Mouse (Mus musculus): ENCODE measurements around the gene Bdp1. TPM values are rescaled to one million over a fixed set of nuclear protein-coding genes. Genes with fewer than 3 reads are reported as not detected.

The Bdp1 gene
- 10 to 100 TPM; 36.3 to 38.6 TPM for total RNA-seq (2021)
- long read RNA-seq, experiment 1, partial matches to known transcripts: 0 of 3 reads
- long read RNA-seq, experiment 1, other reads (novel, unspliced or antisense): 3 of 3 reads
- long read RNA-seq, experiment 2, partial matches to known transcripts: 0 of 3 reads
- long read RNA-seq, experiment 2, other reads (novel, unspliced or antisense): 3 of 3 reads

DNA sequence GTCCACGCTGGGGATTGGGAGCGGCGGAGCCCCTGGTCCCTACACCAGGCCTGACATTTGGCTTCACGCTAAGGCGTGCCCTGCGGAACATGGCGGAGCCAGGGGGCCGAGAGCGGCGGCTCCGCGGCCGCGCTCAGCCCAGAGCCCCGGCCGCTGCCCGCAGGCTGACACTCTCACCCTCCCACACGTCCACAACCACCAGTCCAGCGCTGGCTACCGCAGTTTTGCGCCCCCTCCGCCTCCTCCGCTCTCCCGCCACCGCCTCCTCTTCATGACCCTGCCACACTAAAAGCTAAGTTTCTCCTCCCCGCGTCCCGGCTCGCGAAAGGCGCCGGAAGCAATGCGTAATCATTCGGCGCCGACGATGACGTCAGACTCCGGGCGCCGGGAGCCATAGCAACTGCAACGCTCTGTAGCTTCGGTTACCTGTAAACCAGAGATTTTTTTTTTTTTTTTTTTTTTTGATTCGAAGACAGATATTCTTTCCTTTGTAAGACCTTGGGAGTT is at the start of gene Bdp1:
Gene Bdp1, minus strand, starts transcription at position 323 of the 507 bp plus-strand sequence.
- TF ChIP-seq CTCF (conservative IDR thresholded peaks at IDR 0.05): no peak
- Histone ChIP-seq H3K4me3 (peak within 1 kb of the TSS; percentile 70), H3K27ac (peak within 1 kb of the TSS; percentile 89)
- DNase-seq (ENCODE audit: low spot score in 2 of 2): peak; percentile 92 to 97

- TF ChIP-seq CTCF (conservative IDR thresholded peaks at IDR 0.05): no peak
- no peak for DNase-seq (ENCODE audit: low spot score in 2 of 2)
- no peak overlapping the region for H3K27ac ChIP-seq
- H3K4me3 ChIP-seq: no peak overlapping the region
These were observed 48.8 kb upstream of the Bdp1 start for GRCm38 (mm10) chr13:100152659-100153058.

DNA sequence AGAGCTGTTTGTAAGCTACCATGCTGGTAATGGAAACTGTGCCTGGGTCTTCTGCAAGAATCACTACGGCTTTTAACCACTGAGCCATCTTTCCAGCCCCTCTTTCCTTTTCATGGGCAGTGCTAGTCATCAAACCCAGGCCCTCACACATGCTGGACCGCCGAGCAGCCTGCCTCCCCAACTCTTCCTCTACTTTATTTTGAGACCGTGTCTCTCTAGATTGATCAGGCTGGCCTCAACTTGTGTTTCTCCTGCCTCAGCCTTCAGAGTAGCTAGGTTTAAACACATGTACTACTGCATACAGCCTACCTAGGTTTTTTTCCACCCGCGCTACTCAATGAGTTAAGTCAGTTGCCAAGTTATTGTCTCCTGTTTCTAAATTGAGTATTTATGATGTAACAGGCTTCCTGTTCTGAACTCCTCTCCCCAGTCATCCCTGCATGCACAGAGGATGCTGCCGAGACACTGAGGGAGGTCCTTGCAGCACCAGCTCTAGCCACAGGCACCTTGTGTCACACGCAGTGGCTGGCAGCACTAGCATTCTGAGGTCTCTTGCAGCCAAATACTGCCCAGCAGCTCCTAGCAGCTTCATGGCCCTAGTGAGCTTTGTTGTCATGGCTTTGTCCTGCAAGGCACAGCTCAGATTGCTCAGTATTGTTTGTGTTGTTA is 37.9 kb upstream of the Bdp1 start:
- DNase-seq (ENCODE audit: low spot score in 2 of 2): no peak
- TF ChIP-seq CTCF (conservative IDR thresholded peaks at IDR 0.05): no peak
- Histone ChIP-seq H3K4me3 (no peak overlapping the region), H3K27ac (no peak overlapping the region)

DNA sequence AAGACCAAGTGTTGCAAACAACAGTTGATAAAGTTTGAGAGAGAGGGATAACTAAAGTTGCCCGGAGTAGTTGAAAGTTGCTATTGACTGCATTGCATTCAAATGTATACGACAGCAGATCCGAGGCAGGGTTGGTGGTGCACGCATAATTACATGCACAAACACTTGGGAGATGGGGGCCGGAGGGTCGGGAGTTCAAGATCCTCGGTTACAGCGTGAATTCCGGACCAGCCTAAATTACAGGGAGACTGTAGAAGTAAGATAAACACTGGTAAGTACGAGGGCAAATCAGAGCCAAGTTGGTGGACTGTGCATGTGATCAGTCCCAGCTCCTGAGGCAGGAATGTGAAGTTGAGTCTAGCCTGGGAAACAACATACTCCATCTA is 21.4 kb upstream of the Bdp1 start:
- no peak for TF ChIP-seq CTCF (conservative IDR thresholded peaks at IDR 0.05)
- peak overlapping the region; percentile 100 for H3K4me3 ChIP-seq
- peak overlapping the region; percentile 82 for H3K27ac ChIP-seq
- DNase-seq (ENCODE audit: low spot score in 2 of 2): no peak

DNA sequence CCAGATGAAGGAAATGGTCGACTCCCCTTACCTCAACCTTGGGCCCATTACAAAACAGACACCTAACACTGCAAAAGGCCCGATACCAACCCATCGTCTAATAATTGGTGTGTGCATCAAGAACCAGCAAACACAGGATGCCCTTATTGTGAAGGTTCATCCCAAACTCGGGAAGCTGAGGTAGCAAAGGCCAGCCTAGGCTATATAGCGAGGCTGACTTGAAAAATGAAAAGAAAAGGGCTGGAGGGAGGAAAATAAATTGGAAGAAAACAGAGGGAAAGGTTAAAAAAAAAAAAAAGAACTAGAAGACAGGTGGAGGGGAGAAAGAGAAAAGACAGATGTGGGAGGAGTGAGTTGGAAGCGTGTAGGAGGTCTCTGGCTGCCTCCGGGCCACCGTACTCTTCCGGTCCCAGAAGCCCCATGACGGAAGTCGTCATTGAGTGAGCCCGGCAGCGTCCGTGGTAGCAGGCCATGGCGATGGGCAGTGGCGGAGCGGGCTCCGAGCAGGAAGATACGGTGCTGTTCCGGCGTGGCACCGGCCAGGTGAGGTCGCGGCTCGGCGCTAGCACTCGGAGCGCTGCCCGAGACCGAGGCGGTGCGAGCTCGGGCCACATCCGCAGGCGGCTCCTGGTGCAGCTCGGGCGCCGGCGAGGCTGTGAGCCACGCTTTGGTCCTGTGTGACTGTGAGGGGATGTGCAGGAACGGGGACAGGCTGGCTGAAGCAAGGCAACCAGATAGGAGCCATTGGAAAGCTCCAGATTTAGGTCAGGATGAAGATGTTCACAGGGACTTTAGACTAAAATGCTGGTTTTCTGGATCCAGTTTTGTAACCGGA is 20.8 kb upstream of the Bdp1 start, which contains the start of gene Smn1:
Gene Smn1, plus strand, starts transcription at position 430 of the 835 bp plus-strand sequence.
- no peak for TF ChIP-seq CTCF (conservative IDR thresholded peaks at IDR 0.05)
- Histone ChIP-seq H3K27ac (peak within 1 kb of the TSS; percentile 82), H3K4me3 (peak within 1 kb of the TSS; percentile 100)
- DNase-seq (ENCODE audit: low spot score in 2 of 2): peak; percentile 95 to 97

DNA sequence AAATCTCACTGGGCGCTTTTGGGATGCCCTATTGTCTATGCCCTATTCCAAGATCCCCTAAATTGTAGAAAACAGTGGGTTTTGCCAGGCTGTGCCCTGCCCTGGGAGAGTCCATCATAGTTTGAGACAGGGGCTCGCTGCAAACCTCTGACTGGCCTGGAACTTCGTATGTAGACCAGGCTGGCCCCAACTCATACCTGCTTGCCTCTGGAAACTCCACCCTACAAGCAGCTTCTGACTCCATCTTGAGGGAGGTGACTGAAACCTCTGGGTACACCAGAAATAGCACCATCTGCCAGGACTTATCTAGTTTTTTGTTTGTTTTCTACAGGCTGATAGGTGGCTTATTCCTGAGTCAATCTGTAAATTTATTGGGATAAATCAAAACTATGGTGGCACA is 20.1 kb upstream of the Bdp1 start:
- Histone ChIP-seq H3K4me3 (peak overlapping the region; percentile 100), H3K27ac (peak overlapping the region; percentile 82)
- DNase-seq (ENCODE audit: low spot score in 2 of 2): no peak
- TF ChIP-seq CTCF (conservative IDR thresholded peaks at IDR 0.05): no peak

GRCm38 (mm10) chr13:100112218-100112972 is 8.5 kb upstream of the Bdp1 start:
- DNase-seq (ENCODE audit: low spot score in 2 of 2): no peak
- Histone ChIP-seq H3K4me3 (no peak overlapping the region), H3K27ac (no peak overlapping the region)
- TF ChIP-seq CTCF (conservative IDR thresholded peaks at IDR 0.05): peak; percentile 90

DNA sequence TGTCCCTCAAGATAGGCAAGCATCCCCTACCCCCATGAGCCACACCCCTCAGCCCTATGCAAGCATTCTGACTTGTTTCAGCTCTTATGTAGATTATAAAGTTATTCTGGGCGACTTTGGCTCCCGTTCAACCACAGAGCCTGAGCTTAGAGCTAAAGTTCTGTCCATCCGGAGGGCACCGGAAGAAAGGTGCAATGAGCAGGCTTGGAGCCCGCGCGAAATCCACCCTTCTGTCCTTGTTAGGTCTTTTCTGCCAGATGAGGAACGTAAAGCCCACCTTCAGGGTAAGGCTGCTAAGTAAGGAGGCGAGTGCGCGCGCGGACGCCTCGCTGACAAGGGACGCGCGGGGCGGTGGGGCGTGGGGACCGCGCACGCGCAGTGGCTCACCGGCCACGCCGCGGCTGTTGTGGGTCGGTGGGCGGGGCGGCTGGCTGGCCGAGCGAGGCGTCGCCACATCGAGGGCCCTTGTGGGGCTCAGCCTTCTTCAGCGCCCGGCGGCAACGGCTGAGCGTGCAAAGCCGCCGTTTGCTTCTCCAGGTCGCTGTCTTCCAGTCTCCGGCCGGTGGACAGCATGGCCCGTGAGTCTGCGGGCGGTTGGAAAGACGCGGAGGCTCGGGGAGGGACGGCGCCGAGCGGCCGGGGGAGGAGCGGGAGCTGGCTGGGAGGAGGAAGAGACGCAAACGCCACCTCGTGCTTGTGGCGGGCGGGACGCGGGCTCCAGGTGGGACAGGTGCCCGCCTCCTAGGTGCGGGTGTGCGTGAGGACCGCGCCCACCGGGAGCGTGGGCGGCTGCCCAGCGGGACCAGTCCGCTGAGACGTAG is 4.0 kb upstream of the Bdp1 start, which contains the start of gene Serf1:
Gene Serf1, plus strand, starts transcription at position 361 of the 821 bp plus-strand sequence.
- no peak for TF ChIP-seq CTCF (conservative IDR thresholded peaks at IDR 0.05)
- peak; percentile 70 to 73 for DNase-seq (ENCODE audit: low spot score in 2 of 2)
- Histone ChIP-seq H3K4me3 (peak within 1 kb of the TSS; percentile 79), H3K27ac (peak within 1 kb of the TSS; percentile 64)

- Histone ChIP-seq H3K27ac (peak overlapping the region; percentile 89), H3K4me3 (peak overlapping the region; percentile 70)
- TF ChIP-seq CTCF (conservative IDR thresholded peaks at IDR 0.05): no peak
- DNase-seq (ENCODE audit: low spot score in 2 of 2): no peak
These were observed 715 bp downstream of the Bdp1 start for GRCm38 (mm10) chr13:100103052-100103658.

- no peak overlapping the region for H3K4me3 ChIP-seq
- H3K27ac ChIP-seq: no peak overlapping the region
- no peak for DNase-seq (ENCODE audit: low spot score in 2 of 2)
- TF ChIP-seq CTCF (conservative IDR thresholded peaks at IDR 0.05): no peak
These were observed 5.1 kb downstream of the Bdp1 start for GRCm38 (mm10) chr13:100098808-100099207.

GRCm38 (mm10) chr13:100071473-100071872 is 32.4 kb downstream of the Bdp1 start:
- TF ChIP-seq CTCF (conservative IDR thresholded peaks at IDR 0.05): no peak
- Histone ChIP-seq H3K27ac (no peak overlapping the region), H3K4me3 (no peak overlapping the region)
- no peak for DNase-seq (ENCODE audit: low spot score in 2 of 2)
